Mouse (Mus musculus): Measurements from ENCODE around the gene Pld3.
"Not testable (repeated sequence)": the region's sequence is repeated elsewhere in the genome, so short reads cannot be mapped to it uniquely, and the experiment has no call there.

Pld3 gene

DNA sequence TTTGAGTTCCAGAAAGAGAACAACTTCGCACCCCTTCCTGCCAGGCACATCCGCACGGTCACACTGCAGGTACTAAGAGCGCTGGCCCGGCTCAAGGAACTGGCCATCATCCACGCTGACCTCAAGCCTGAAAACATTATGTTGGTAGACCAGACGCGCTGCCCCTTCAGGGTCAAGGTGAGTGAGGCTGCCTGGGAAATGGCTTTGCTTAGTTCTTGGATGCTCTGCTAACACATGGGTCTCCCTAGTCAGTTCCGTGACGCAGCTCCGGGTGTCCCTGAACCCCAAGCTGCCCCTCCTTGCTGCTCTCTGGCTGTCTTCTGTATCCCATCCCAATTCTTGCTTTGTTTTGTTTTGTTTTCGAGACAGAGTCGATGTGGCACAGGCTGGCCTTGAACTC lies 29.2 kb downstream of the Pld3 start:
- no peak for ATAC-seq (ENCODE audit: low TSS enrichment)

DNA sequence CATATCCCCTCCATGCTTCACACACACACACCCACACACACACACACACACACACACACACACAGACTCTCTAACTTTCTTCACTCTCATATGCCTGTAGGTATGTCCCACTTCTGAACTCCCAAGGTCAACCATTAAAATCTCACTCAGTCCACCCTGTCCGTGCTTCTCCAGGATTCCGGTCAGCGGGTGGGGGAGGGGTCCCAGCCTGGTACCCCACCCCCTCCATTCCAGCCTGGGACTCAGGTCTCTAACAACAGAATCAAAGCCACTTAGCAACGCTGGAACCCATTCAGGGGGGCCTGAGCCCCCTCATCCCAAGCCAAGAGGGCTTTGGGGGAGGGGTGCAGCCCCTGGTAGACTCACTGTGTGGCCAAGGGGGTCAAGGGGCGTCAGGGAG lies 30.1 kb downstream of the Pld3 start, which contains the start of gene Hipk4:
Gene Hipk4 (plus strand): TSS at position 301 of the 400 bp plus-strand sequence.
- ATAC-seq (ENCODE audit: low TSS enrichment) = no peak

DNA sequence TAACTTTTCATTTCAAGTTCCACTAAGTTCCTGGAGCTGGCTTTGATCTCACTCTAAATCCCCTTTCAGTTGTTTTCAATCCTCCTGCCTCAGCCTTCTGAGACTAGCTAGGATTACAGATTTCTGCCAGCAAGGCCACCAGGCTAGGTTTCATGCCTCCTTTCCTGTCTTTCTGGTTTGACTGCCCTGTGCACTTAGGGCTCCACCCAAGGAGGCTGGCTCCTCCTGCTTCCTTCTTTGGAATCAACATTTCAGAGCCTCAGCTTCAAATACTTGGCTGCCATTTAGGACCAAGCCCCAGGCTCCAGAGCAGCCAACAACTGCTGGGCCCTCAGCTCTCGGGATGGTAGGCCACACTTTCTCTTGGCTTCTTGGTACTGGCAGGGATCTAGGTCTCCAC lies 32.4 kb downstream of the Pld3 start:
- ATAC-seq (ENCODE audit: low TSS enrichment) = no peak

DNA sequence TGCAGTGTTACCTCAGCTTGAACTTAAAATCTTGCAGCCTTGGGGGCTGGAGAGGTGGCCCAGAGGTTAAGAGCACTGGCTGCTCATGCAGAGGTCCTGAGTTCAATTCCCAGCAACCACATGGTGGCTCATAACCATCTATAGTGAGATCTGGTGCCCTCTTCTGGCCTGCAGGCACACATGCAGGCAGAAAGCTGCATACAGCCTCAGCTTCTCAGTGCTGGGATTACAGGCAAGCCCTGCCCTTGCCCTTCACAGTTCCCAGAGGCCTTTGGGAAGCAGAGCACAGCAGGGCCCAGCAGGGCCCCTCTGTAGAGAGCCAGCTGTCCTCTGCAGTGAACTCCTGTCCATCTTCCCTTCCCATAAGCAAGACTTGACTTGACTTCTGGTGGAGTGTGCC lies 32.9 kb downstream of the Pld3 start:
- no peak for ATAC-seq (ENCODE audit: low TSS enrichment)

DNA sequence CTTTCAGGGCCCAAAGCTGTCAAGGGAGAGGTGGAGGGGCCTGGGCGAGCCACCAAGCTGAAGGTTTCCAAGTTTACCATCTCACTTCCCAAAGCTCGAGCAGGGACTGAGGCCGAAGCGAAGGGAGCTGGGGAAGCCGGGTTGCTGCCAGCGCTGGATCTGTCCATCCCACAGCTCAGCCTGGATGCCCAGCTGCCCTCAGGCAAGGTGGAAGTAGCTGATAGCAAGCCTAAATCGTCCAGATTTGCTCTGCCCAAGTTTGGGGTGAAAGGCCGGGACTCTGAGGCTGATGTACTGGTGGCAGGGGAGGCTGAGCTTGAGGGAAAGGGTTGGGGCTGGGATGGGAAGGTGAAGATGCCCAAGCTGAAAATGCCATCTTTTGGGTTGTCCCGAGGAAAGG lies 34.7 kb downstream of the Pld3 start:
- ATAC-seq (ENCODE audit: low TSS enrichment) = no peak

DNA sequence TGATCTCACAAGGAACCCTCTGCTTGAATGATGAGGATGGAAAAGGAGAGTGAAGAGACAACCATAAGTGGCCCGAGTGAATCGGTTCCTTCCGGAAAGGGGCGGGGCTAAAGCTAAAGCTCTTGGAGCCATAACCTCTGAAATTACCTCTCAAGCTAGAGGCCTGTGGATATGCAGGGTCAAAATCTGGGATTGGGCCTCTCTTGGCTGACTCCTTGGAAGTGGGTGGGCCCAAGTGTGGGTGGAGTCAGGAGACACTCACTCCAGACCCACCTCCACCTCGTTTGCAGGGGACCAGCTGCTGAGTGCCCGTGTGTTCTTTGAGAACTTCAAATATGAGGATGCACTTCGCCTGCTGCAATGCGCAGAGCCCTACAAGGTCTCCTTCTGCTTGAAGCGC lies 38.1 kb downstream of the Pld3 start:
- ATAC-seq (ENCODE audit: low TSS enrichment) = no peak

DNA sequence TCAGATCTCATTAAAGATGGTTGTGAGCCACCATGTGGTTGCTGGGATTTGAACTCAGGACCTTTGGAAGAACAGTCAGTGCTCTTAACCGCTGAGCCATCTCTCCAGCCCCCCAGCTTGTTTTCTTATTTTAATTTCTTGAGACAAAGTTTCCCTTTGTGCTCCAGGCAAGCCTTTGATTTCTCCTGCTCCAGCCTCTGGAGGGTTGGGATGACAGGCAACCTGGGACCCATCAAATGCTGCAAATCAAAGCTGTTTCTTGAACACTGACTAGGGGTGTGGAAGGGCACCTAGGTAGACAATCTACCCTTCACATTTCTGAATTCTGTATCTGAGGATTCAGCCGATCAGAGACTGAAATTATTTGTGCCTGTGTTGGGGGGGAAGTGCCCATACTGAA lies 42.2 kb downstream of the Pld3 start:
- ATAC-seq (ENCODE audit: low TSS enrichment) = no peak

DNA sequence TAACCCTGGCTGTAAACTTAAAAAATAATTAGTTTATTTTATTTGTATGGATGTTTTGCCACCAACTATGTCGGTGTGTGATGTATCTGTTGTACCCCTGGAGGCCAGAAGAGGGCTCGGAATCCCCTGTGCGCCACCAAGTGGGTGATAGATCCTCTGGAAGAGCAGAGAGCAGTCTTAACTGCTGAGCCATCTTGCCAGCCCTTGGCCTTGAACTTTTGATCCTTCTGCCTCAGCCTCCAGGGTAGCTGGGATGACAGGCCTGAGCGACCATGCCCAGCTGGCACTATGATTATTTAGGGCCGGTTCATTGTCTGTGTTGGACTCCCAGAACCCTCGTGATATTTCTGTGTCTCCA lies 44.4 kb downstream of the Pld3 start:
- peak; percentile 75 for ATAC-seq (ENCODE audit: low TSS enrichment)

DNA sequence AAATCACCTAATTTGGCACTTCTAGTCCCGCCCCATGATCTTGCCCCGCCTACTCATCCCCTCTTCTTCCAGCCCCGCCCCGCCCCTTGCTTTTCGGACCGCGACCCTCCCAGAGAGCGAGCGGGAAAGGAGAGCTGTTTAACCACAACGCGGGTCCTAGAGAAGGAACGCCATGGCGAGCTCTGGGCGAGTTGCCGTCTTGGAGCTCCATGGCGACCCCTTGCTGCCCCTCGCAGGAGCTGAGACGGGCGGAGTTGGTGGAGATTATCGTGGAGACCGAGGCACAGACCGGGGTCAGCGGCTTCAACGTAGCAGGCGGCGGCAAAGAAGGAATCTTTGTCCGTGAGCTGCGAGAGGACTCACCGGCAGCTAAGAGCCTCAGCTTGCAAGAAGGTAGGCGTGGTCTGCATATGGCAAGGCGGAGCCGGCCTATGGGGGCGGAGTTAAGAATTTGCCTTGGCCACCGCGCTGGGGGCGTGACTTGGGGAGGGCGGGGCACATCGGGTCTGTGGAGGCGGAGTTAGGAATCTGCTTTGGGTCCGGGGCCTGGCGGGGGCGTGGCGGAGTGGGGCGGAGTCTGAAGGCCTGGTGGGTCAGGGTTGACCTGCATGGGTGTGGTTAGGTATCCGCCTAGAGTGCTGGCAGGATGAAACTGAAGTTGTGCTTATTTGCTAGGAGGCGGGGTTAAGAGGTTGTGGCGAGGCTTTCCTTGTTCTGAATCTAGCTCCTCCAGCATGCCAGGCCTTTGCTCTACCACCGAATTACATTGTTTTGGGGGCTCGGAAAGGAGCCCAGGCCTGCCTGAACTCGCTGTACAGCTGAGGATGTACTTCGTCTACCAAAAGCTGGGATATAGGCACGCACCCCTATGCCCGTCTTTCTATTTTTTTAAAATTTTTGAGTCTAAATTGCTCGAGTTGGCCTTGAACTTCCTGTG lies 45.0 kb downstream of the Pld3 start:
- peak; percentile 89 for ATAC-seq (ENCODE audit: low TSS enrichment)

DNA sequence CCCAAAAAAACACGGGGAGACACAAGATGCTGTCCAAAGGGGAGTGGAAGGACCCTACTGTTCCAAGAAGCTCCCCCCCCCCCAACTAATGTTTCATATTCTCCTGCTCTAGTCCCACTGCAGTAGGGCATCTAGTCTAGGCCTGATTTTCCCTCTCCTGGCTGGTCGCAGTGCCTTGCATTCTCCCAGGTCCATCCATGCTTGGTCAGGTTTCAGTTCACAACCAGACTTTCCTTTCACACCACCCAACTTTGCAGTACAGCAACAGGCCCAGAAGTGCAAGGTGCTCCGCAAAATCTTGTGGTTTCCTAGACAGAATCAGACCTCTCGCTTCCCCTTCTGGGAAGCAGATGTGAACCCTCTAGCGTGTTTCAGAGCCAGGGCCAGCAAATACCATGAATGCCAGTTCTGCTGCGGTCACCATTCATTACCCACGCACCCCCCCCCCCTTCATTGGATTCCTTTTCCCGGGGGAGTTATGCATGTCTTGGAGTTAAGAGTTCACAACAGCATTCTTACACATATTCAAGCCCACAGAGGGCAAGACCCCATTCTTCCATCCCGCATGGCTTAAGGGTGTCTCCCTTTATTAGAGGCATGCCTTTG lies 46.1 kb downstream of the Pld3 start:
- no peak for ATAC-seq (ENCODE audit: low TSS enrichment)

DNA sequence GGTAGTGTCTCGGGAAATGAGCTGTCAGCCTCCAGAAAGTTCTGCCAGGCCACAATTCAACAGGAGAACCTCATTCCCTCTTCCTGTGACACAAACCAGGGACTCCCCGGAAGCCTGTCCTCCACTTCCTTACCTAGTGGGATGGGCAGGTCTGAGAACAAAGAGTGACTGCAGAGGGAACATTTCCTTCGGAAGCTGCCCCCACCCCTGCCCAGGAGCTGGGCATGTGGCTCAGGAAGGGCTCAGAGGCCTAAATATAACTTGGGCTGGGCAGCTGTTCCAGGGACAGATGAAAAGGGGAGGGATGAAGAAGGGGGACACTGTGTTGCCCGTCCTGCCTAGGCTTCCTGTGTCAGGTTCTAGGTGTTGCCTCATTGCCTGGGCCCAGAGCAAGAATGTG lies 51.4 kb downstream of the Pld3 start:
- ATAC-seq (ENCODE audit: low TSS enrichment) = no peak

DNA sequence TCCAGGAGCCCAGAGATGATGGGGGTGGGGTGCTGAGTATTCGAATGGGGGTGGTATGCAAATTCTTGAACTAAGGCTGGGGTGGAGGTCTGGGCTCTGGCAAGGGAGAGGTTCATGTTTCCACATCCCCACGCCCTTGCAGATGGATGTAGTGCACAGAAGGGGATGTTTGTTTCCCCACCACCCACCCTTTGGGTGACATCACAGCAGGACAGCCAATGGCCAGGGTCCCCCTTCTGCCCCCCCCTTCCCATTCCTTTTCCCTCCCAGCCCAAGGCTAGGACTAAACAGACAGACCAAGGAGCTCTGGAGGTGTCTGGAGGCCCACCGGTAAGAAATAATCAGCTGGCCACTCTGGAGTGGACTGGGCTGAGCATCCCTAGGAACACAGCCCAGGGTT lies 54.0 kb downstream of the Pld3 start, which contains the start of gene Prx:
Gene Prx (plus strand): TSS at position 289 of the 400 bp plus-strand sequence.
- ATAC-seq (ENCODE audit: low TSS enrichment) = no peak

DNA sequence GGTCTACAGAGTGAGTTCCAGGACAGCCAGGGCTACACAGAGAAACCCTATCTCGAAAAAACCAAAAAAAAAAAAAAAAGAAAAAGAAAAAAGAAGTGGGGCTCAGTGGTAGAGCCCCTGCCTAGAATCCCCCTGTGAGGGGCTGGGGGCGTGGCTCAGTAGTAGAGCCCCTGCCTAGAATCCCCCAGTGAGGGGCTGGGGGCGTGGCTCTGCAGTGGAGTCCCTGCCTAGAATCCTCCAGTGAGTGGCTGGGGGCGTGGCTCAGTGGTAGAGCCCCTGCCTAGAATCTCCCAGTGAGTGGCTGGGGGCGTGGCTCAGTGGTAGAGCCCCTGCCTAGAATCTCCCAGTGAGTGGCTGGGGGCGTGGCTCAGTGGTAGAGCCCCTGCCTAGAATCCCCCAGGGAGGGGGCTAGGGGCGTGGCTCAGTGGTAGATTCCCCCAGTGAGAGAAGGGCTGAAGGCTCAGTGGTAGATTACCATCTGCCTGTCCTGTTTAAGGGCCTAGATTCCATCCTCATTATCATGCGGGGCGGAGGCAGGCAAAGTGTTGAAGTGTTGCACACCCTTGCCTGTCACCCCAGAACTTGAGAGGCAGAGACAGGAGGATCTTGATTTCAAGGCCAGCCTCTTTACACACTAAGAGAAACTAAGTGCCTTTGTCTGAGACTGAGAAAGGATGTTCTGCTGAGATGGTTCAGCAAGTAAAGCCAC lies 58.2 kb downstream of the Pld3 start:
- not testable (repeated sequence) for ATAC-seq (ENCODE audit: low TSS enrichment)

DNA sequence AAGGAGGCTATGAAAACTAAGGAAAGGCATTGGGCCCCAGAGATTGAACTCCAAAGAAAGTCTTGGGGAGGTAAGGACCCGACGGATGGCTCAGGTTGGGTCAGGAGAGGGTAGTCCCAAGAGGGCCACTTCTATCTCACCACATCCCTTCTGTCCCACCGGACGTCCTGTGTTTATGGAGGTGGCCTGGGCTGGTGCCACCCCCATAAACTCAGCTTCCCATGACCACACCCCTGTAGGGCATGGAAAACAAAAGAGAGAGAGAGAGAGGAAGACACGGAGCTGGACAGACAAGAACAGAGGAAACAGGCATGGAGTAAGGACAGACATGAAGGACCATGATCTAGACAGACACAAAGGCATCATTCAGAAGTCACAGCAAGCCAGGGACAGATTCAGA lies 59.6 kb downstream of the Pld3 start:
- ATAC-seq (ENCODE audit: low TSS enrichment) = no peak

DNA sequence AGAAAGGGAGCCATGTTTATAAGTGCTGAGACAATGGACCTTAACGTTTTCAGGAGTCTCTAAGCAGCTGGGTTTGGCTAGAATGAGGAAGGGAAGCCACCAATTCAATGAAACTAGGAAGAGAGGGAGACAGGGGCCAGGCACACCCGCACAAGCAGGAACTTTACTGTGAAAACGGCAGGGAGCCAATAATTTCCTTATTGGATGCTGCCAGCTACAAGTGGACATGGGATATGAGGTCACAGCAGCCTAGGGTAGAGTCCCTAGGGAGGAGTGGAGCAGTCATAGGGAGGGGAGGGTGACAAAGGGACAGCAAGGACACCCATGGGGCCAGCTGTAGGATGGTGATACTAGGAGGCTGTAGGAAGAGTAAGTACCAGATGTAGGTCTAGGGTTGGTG lies 60.0 kb downstream of the Pld3 start:
- no peak for ATAC-seq (ENCODE audit: low TSS enrichment)

DNA sequence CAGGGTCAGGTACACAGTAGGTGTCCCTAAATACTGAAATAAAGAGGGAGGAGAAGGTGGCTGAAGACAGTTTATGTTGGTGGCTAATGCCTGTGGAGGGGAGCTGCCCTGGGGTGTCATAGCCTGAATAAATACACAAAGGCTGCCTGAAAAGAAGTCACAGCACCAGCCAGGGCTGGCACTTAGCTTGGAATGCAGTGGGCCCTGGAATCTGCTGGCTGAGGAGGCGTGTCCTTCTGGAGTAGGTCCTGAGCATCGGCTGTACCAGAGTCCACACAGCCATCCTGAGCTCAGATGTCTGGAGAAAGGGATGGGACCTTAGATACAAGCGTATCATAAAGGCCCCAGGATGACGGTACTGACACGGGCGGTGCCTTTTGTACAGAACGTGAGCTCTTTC lies 61.2 kb downstream of the Pld3 start:
- ATAC-seq (ENCODE audit: low TSS enrichment) = no peak

DNA sequence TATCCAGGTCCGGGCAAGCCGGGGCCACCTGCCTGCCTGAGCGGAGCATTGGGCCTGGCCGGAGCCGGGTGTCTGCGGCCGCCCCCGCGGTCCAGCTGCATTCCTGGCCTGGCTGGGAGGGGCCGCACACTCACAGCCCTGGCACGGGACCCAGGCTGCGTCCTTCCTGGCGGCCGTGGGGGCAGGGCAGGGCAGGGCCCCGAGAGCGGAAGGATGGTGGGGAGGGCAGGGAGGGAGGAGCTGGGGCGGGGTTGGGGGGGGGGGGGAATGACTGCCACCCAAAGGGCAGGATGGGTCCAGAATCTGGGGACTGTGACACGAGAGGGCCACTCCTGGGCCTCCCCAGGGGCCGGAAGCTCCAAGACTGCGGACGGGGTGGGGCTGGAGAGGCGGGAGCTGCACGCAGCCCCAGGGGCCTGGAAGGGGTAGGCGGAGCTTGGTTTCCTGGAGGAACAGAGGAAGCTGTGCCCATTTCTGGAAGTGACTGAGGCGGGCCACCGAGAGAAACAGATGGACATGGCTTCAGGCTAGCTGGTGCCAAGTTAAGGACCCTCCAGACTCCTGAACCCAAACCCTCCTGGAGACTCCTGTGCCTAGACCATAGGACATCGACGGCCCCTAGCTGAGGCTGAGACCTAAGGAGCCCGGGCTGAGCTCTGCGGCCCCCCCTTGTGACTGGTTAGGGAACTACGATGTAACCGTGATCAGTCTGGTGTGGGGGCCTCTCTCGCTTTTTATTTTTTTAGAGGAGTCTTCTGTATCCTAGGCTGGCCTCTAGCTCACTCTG lies 62.3 kb downstream of the Pld3 start:
- peak; percentile 60 for ATAC-seq (ENCODE audit: low TSS enrichment)

DNA sequence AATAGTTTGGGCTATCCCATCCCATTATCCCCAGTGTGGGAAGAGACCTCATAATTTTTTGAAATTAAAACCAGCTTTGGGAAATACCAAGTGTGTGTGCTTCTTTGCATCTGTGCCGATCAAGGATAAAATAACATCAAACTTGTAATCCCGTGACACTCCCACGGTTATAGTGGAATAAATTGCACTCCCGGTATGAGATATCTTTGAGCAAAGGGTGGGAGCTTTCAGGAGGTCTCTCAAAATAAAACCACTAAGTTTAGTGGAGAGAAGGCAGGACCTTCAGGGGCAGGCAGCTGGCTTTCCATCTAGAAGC lies 62.8 kb downstream of the Pld3 start:
- no peak for ATAC-seq (ENCODE audit: low TSS enrichment)

DNA sequence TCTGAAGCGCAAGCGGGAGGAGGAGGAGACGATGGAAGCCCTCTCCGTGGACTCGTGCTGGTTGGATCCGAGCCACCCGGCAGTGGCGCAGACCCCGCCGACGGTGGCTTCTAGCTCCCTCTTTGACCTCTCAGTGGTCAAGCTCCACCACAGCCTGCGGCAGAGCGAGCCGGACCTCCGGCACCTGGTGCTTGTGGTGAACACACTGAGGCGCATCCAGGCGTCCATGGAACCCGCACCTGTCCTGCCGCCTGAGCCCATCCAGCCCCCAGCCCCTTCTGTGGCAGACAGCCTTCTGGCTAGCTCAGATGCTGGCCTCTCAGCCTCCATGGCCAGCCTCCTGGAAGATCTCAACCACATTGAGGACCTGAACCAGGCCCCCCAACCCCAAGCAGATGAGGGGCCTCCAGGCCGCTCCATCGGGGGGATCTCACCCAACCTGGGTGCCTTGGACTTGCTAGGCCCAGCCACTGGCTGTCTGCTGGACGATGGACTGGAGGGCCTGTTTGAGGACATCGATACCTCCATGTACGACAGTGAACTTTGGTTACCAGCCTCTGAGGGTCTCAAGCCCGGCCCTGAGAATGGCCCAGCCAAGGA lies 63.6 kb downstream of the Pld3 start:
- no peak for ATAC-seq (ENCODE audit: low TSS enrichment)

DNA sequence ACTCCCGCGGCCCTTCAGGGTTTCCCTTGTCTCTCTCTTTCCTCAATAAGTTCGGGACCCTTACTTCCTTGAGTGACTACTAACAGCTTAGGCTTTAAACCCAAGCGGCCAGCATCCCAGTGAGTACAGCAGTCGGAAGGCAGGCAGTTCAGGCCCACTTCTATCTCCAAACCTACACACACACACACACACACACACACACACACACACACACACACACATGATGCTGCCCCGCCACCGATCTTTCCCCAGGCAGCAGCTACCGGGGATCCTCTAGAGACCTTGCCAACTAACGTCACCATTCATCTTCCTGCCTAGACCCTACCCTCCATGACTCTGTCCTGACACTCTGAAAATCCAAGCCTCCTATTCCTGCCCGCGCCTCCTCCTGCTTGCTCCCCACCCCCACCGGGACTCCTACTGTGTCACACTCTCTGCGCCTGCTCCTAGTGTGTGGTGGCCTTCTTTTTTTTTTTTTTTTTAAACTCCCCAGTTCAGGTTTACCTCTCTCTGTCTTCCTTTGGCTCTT lies 65.2 kb downstream of the Pld3 start:
- ATAC-seq (ENCODE audit: low TSS enrichment) = no peak

Measured in frontal cortex, adult (tissue).